Mouse (Mus musculus) hindbrain, embryonic 14.5 days (tissue): ENCODE measurements around the gene Gm20503. TPM values are rescaled to one million over a fixed set of nuclear protein-coding genes. Genes with fewer than 3 reads are reported as not detected.

Experiments
- ATAC-seq: fragments of 200-750 bp; cut with Nextera tagmentation; 2 replicates; pipeline ENCODE4 v1.8.0; 2017; ENCODE audit warnings: moderate number of reproducible peaks, mild to moderate bottlenecking, moderate TSS enrichment, moderate library complexity; ENCODE audit not compliant: low FRiP score
- DNase-seq: peaks from one replicate; pipeline ENCODE4 v3.0.0-alpha.2; 2015; ENCODE audit warnings: low spot score
- H3K27ac ChIP-seq: fragments of 300-500 bp; sonication (generic); 2 replicates; pipeline ENCODE4 v1.5.1; 2014; ENCODE audit warnings: mild to moderate bottlenecking, moderate library complexity
- H3K27me3 ChIP-seq: fragments of 300-500 bp; sonication (generic); 2 replicates; pipeline ENCODE4 v1.6.1; 2014; ENCODE audit warnings: mild to moderate bottlenecking, low read length, mixed read lengths; ENCODE audit not compliant: control insufficient read depth, insufficient read depth
- H3K36me3 ChIP-seq: fragments of 300-500 bp; sonication (generic); replicated peaks from 2 replicates; pipeline ENCODE4 v1.6.1; 2014; ENCODE audit not compliant: control insufficient read depth, insufficient read depth
- H3K4me1 ChIP-seq: fragments of 300-500 bp; sonication (generic); replicated peaks from 2 replicates; pipeline ENCODE4 v1.6.1; 2014; ENCODE audit warnings: antibody characterized with exemption, low read length, mixed read lengths; ENCODE audit not compliant: control insufficient read depth, insufficient read depth
- H3K4me2 ChIP-seq: fragments of 300-500 bp; sonication (generic); replicated peaks from 2 replicates; pipeline ENCODE4 v1.6.1; 2014; ENCODE audit warnings: mild to moderate bottlenecking, moderate library complexity
- H3K4me3 ChIP-seq: fragments of 300-500 bp; sonication (generic); replicated peaks from 2 replicates; pipeline ENCODE4 v1.5.1; 2014; ENCODE audit warnings: mild to moderate bottlenecking, low read length
- H3K9ac ChIP-seq: fragments of 300-500 bp; sonication (generic); 2 replicates; pipeline ENCODE4 v1.6.1; 2014
- H3K9me3 ChIP-seq: fragments of 300-500 bp; sonication (generic); 2 replicates; pipeline ENCODE4 v1.6.1; 2016; ENCODE audit warnings: low read length; ENCODE audit not compliant: control insufficient read depth
- WGBS: fragments of 180-500 bp; shearing (Covaris S2); extraction: QIAGEN DNeasy Blood & Tissue Kit; methylation state at CpG from one replicate; pipeline ENCODE4 v1.1.7; 2014; 5-methylcytosine and 5-hydroxymethylcytosine counted together
- polyA plus RNA-seq: library from polyadenylated mRNA; unstranded; fragments of >200 nt; fragmentation: Nextera tagmentation; extraction: Ambion mirVana; gene quantifications from 2 replicates; pipeline ENCODE4 v1.2.1, GENCODE M21; 2014

Gene Gm20503
- polyA plus RNA-seq, 1 experiment from 2014 or later, result 8.6 TPM

GRCm38 (mm10) chr4:58986540-58987190 lies 16.3 kb upstream of the Gm20503 start, which contains the start of gene Ptgr1:
Ptgr1 (minus strand) TSS chr4:58987119.
- Histone ChIP-seq H3K9me3 (no peaks in the 10 kb centered on the region), H3K27ac (no peak within 1 kb of the TSS), H3K27me3 (no peaks in the 10 kb centered on the region), H3K4me1 (no peaks in the 10 kb centered on the region), H3K4me2 (peak within 1 kb of the TSS; percentile 91), H3K9ac (peak within 1 kb of the TSS; percentile 59), H3K4me3 (peak within 1 kb of the TSS; percentile 44), H3K36me3 (no peaks in the 10 kb centered on the region)
- DNase-seq (peak; percentile 74), ATAC-seq (peak; percentile 67; the same call in 1 of the 2 replicates)
- under 1% methylated on average over 28 of the region's 28 CpGs for WGBS

GRCm38 (mm10) chr4:58989303-58989898 lies 13.6 kb upstream of the Gm20503 start:
- Histone ChIP-seq H3K4me1 (no peaks in the 10 kb centered on the region), H3K36me3 (no peaks in the 10 kb centered on the region), H3K4me3 (no peak overlapping the region), H3K27me3 (no peaks in the 10 kb centered on the region), H3K9me3 (no peaks in the 10 kb centered on the region), H3K4me2 (no peak overlapping the region), H3K27ac (no peak overlapping the region), H3K9ac (no peak overlapping the region)
- WGBS, result 83% methylated on average over 7 of the region's 7 CpGs
- DNase-seq (no peak), ATAC-seq (no peak)

GRCm38 (mm10) chr4:58990609-58991434 lies 12.2 kb upstream of the Gm20503 start:
- H3K4me1 ChIP-seq, result no peaks in the 10 kb centered on the region
- H3K27ac ChIP-seq, result no peak overlapping the region
- H3K4me2 ChIP-seq, result no peak overlapping the region
- H3K36me3 ChIP-seq, result no peaks in the 10 kb centered on the region
- no peak for DNase-seq
- no peaks in the 10 kb centered on the region for H3K27me3 ChIP-seq
- 82% methylated on average over 17 of the region's 17 CpGs for WGBS
- H3K9ac ChIP-seq, result no peak overlapping the region
- ATAC-seq, result no peak
- no peaks in the 10 kb centered on the region for H3K9me3 ChIP-seq
- no peak overlapping the region for H3K4me3 ChIP-seq

GRCm38 (mm10) chr4:58992195-58992594 lies 10.8 kb upstream of the Gm20503 start:
- Histone ChIP-seq H3K9me3 (no peaks in the 10 kb centered on the region), H3K4me2 (no peak overlapping the region), H3K27me3 (no peaks in the 10 kb centered on the region), H3K9ac (no peak overlapping the region), H3K27ac (no peak overlapping the region), H3K4me3 (no peak overlapping the region), H3K4me1 (no peaks in the 10 kb centered on the region), H3K36me3 (no peaks in the 10 kb centered on the region)
- ATAC-seq (no peak), DNase-seq (no peak)
- 85% methylated on average over 5 of the region's 5 CpGs for WGBS

- H3K36me3 ChIP-seq, result no peaks in the 10 kb centered on the region
- 96% methylated on average over 4 of the region's 4 CpGs for WGBS
- H3K9me3 ChIP-seq, result no peaks in the 10 kb centered on the region
- H3K27me3 ChIP-seq, result no peaks in the 10 kb centered on the region
- DNase-seq (no peak), ATAC-seq (no peak)
- H3K4me1 ChIP-seq, result no peaks in the 10 kb centered on the region
- no peak within 1 kb of the TSS for H3K4me2 ChIP-seq
- no peak within 1 kb of the TSS for H3K27ac ChIP-seq
- H3K4me3 ChIP-seq, result no peak within 1 kb of the TSS
- H3K9ac ChIP-seq, result no peak within 1 kb of the TSS
Observed at GRCm38 (mm10) chr4:58994762-58995161, 8.2 kb upstream of the Gm20503 start, which contains the start of gene Dnajc25. Dnajc25 (plus strand) TSS chr4:58995062.

GRCm38 (mm10) chr4:58995251-58995693 lies 7.7 kb upstream of the Gm20503 start:
- no peak overlapping the region for H3K27ac ChIP-seq
- H3K9me3 ChIP-seq, result no peaks in the 10 kb centered on the region
- no peaks in the 10 kb centered on the region for H3K4me1 ChIP-seq
- 78% methylated on average over 8 of the region's 8 CpGs for WGBS
- no peak overlapping the region for H3K4me2 ChIP-seq
- no peak overlapping the region for H3K4me3 ChIP-seq
- no peak overlapping the region for H3K9ac ChIP-seq
- DNase-seq (no peak), ATAC-seq (no peak)
- H3K27me3 ChIP-seq, result no peaks in the 10 kb centered on the region
- no peaks in the 10 kb centered on the region for H3K36me3 ChIP-seq

GRCm38 (mm10) chr4:58997081-58997480 lies 5.9 kb upstream of the Gm20503 start:
- H3K4me1 ChIP-seq, result no peaks in the 10 kb centered on the region
- 78% methylated on average over 5 of the region's 5 CpGs for WGBS
- no peak for ATAC-seq

GRCm38 (mm10) chr4:58998688-58999087 lies 4.3 kb upstream of the Gm20503 start:
- ATAC-seq, result no peak

More at GRCm38 (mm10) chr4:58997081-58997480, 5.9 kb upstream of the Gm20503 start:
- Histone ChIP-seq H3K36me3 (no peaks in the 10 kb centered on the region), H3K27ac (no peak overlapping the region), H3K4me2 (no peak overlapping the region), H3K9ac (no peak overlapping the region), H3K27me3 (no peaks in the 10 kb centered on the region), H3K9me3 (no peaks in the 10 kb centered on the region), H3K4me3 (no peak overlapping the region)
- DNase-seq, result no peak

GRCm38 (mm10) chr4:58999686-59000085 lies 3.3 kb upstream of the Gm20503 start:
- Histone ChIP-seq H3K4me3 (no peak overlapping the region), H3K27ac (no peak overlapping the region), H3K4me1 (peaks cover 12% of the 10 kb centered on the region), H3K9me3 (no peaks in the 10 kb centered on the region), H3K4me2 (no peak overlapping the region), H3K27me3 (no peaks in the 10 kb centered on the region), H3K36me3 (no peaks in the 10 kb centered on the region), H3K9ac (no peak overlapping the region)
- 17% methylated on average over 2 of the region's 2 CpGs for WGBS
- peak; percentile 79 for DNase-seq
- ATAC-seq, result no peak

More at GRCm38 (mm10) chr4:58998688-58999087, 4.3 kb upstream of the Gm20503 start:
- Histone ChIP-seq H3K4me2 (no peak overlapping the region), H3K9me3 (no peaks in the 10 kb centered on the region), H3K36me3 (no peaks in the 10 kb centered on the region), H3K27ac (no peak overlapping the region), H3K9ac (no peak overlapping the region), H3K27me3 (no peaks in the 10 kb centered on the region), H3K4me3 (no peak overlapping the region), H3K4me1 (peaks cover 2% of the 10 kb centered on the region; the same call in 1 of the 2 replicates)
- no peak for DNase-seq
- 97% methylated on average over 1 of the region's 1 CpGs for WGBS
